Mouse (Mus musculus) hindbrain, embryonic 16.5 days (tissue): Measurements from ENCODE around the gene Cd300ld2. TPM values are rescaled to one million over a fixed set of nuclear protein-coding genes. Genes with fewer than 3 reads are reported as not detected.

Source experiments
- ATAC-seq: fragments of 200-750 bp; cut with Nextera tagmentation; 2 replicates; pipeline ENCODE4 v1.8.0; 2017; ENCODE audit warnings: moderate TSS enrichment, moderate library complexity
- H3K27ac ChIP-seq: fragments of 300-500 bp; sonication (generic); 2 replicates; pipeline ENCODE4 v1.5.1; 2014; ENCODE audit warnings: low read depth, mild to moderate bottlenecking, control low read depth, low read length, moderate library complexity
- H3K27me3 ChIP-seq: fragments of 300-500 bp; sonication (generic); replicated peaks from 2 replicates; pipeline ENCODE4 v1.6.1; 2014; ENCODE audit warnings: low read length; ENCODE audit not compliant: control insufficient read depth, insufficient read depth
- H3K36me3 ChIP-seq: fragments of 300-500 bp; sonication (generic); 2 replicates; pipeline ENCODE4 v1.6.1; 2014; ENCODE audit warnings: mild to moderate bottlenecking, low read length, moderate library complexity, mixed read lengths; ENCODE audit not compliant: control insufficient read depth, insufficient read depth
- H3K4me1 ChIP-seq: fragments of 300-500 bp; sonication (generic); 2 replicates; pipeline ENCODE4 v1.6.1; 2014; ENCODE audit warnings: low read depth, low read length; ENCODE audit not compliant: control insufficient read depth, insufficient read depth
- H3K4me2 ChIP-seq: fragments of 300-500 bp; sonication (generic); 2 replicates; pipeline ENCODE4 v1.6.1; 2014; ENCODE audit warnings: mild to moderate bottlenecking, low read length, control low read depth, moderate library complexity
- H3K4me3 ChIP-seq: fragments of 300-500 bp; sonication (generic); 2 replicates; pipeline ENCODE4 v1.5.1; 2014; ENCODE audit warnings: mild to moderate bottlenecking, low read length, control low read depth, moderate library complexity
- H3K9ac ChIP-seq: fragments of 300-500 bp; sonication (generic); 2 replicates; pipeline ENCODE4 v1.6.1; 2014; ENCODE audit warnings: low read depth, mild to moderate bottlenecking, control low read depth, low read length, moderate library complexity
- H3K9me3 ChIP-seq: fragments of 300-500 bp; sonication (generic); 2 replicates; pipeline ENCODE4 v1.6.1; 2014; ENCODE audit warnings: mild to moderate bottlenecking, low read length, moderate library complexity; ENCODE audit not compliant: control insufficient read depth
- WGBS: fragments of 180-500 bp; shearing (Covaris S2); extraction: QIAGEN DNeasy Blood & Tissue Kit; methylation state at CpG from one replicate; pipeline ENCODE4 v1.1.7; 2014; 5-methylcytosine and 5-hydroxymethylcytosine counted together
- polyA plus RNA-seq: library from polyadenylated mRNA; unstranded; fragments of >200 nt; fragmentation: Nextera tagmentation; extraction: Ambion mirVana; gene quantifications from 2 replicates; pipeline ENCODE4 v1.2.1, GENCODE M21; 2015

Gene Cd300ld2
- polyA plus RNA-seq, 1 experiment from 2014 or later, result not detected

GRCm38 (mm10) chr11:114960369-114960768 lies 55.6 kb downstream of the Cd300ld2 start:
- H3K27me3 ChIP-seq, result no peaks in the 10 kb centered on the region
- H3K4me2 ChIP-seq, result no peak overlapping the region
- no peak overlapping the region for H3K27ac ChIP-seq
- no peak overlapping the region for H3K9ac ChIP-seq
- 67% methylated on average over 1 of the region's 1 CpGs for WGBS
- no peak overlapping the region for H3K4me3 ChIP-seq
- H3K9me3 ChIP-seq, result no peaks in the 10 kb centered on the region
- H3K36me3 ChIP-seq, result no peaks in the 10 kb centered on the region
- no peaks in the 10 kb centered on the region for H3K4me1 ChIP-seq
- no peak for ATAC-seq

Other genes with a start within 250 kb of the Cd300ld2 start
- 22.4 and 24.2 TPM in 2 replicates for gene Btbd17, start 220.2 kb downstream of the Cd300ld2 start, polyA plus RNA-seq
- gene Gpr142, start 217.3 kb downstream of the Cd300ld2 start, polyA plus RNA-seq, result not detected in 2 replicates
- gene Gprc5c, start 165.0 kb downstream of the Cd300ld2 start, polyA plus RNA-seq, result 9.7 and 12.9 TPM in 2 replicates
- 0.97 and 1.6 TPM in 2 replicates for gene Cd300a, start 126.2 kb downstream of the Cd300ld2 start, polyA plus RNA-seq
- not detected in 2 replicates for gene Cd300lb, start 81.8 kb downstream of the Cd300ld2 start, polyA plus RNA-seq
- gene Cd300c, start 47.0 kb downstream of the Cd300ld2 start, polyA plus RNA-seq, result not detected in 2 replicates
- 0.20 TPM in 1 of 2 replicates, not detected in the other for gene Cd300ld, start 26.3 kb downstream of the Cd300ld2 start, polyA plus RNA-seq
- 1.4 TPM in 2 replicates for gene Cd300c2, start 14.3 kb downstream of the Cd300ld2 start, polyA plus RNA-seq
- gene Cd300ld4, start 10.8 kb upstream of the Cd300ld2 start, polyA plus RNA-seq, result not detected in 2 replicates
- gene Cd300ld5, start 21.6 kb upstream of the Cd300ld2 start, polyA plus RNA-seq, result not detected in 2 replicates
- gene Cd300ld3, start 32.2 kb upstream of the Cd300ld2 start, polyA plus RNA-seq, result not detected in 2 replicates
- 0.08 and 0.12 TPM in 2 replicates for gene Cd300e, start 46.0 kb upstream of the Cd300ld2 start, polyA plus RNA-seq
- 0.89 and 1.3 TPM in 2 replicates for gene Rab37, start 75.2 kb upstream of the Cd300ld2 start, polyA plus RNA-seq
- gene Cd300lf, start 117.8 kb upstream of the Cd300ld2 start, polyA plus RNA-seq, result 0.29 and 0.32 TPM in 2 replicates
- gene Slc9a3r1, start 147.1 kb upstream of the Cd300ld2 start, polyA plus RNA-seq, result 81.5 and 93.4 TPM in 2 replicates
- gene Tmem104, start 171.3 kb upstream of the Cd300ld2 start, polyA plus RNA-seq, result 12.3 and 13.1 TPM in 2 replicates
- 20.9 and 24.6 TPM in 2 replicates for gene Nat9, start 171.7 kb upstream of the Cd300ld2 start, polyA plus RNA-seq